Mouse (Mus musculus): ENCODE results near the gene Tyw3. TPM values are rescaled to one million over a fixed set of nuclear protein-coding genes. Genes with fewer than 3 reads are reported as not detected.

Gene Tyw3
- polyA plus RNA-seq, 1 experiment from 2014 or later, result 18.9 TPM

DNA sequence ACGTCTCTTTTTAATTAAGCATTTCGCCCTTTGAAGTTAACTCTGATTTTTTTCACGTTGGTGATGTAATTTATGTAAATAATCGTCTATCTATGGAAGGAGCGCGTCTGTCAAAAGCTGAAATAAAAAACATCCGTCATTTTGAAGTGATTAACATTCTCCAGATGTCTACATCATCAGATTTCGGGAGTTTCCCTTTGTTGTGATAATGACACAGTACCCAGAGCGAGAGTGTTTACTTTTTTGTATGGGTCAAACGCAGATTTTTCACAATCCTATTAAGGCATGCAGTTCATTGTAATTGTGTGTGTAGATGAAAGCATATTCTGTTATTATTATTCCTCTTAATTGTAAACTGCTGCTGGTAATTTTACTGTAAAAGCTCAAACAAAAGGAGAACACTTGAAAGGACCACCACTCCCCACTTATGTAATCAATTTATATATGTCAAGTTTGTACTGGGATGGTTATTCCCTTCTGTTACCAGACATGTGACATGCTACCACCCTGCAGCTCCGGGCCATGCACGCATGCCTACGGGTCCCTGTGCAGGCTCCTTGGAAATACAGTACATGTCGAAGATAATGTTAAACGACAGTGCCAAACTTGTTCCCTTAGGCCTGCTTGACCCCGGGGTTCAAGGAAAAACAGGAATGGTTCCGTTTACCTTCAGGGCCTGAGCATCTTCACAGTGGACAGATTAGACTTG lies 46.4 kb downstream of the Tyw3 start:
- H3K9ac ChIP-seq, result no peak overlapping the region
- peak; percentile 58; the same call in 1 of the 2 replicates for ATAC-seq (ENCODE audit: low FRiP score)
- no peaks in the 10 kb centered on the region for H3K36me3 ChIP-seq (replicated peaks)
- peaks cover 40% of the 10 kb centered on the region for H3K4me1 ChIP-seq
- no peak overlapping the region for H3K4me2 ChIP-seq
- 0 out of 2 replicates have a peak overlapping the region, but pooled peaks have one; percentile 31 for H3K27ac ChIP-seq
- H3K27me3 ChIP-seq, result peaks cover 19% of the 10 kb centered on the region
- no peaks in the 10 kb centered on the region for H3K9me3 ChIP-seq
- 22% methylated on average over 17 of the region's 17 CpGs for WGBS
- no peak overlapping the region for H3K4me3 ChIP-seq (replicated peaks)

DNA sequence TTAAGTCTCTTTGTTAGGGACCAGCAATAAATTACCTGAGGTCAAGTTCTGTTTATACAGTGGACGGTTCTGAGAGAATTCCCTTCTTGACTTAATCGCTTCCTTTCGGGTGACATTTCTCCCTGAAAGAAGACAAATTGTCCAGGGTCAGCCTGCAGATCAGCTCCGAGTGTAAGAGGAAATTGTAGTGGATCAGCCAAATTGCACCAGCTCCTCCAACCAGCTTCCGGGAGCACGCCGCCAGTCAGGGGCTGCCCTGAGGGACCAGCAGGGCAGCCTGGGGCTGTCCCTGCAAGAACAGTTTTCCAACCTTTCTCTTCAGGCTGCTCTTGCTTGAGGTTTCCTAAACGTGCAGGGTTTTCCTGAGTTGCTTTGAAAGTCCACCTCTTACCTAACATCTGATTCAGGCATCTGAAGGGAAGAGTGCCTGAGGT lies 48.0 kb downstream of the Tyw3 start:
- WGBS, result 22% methylated on average over 8 of the region's 8 CpGs
- Histone ChIP-seq H3K4me1 (peaks cover 40% of the 10 kb centered on the region), H3K27ac (no peak overlapping the region), H3K36me3 (replicated peaks) (no peaks in the 10 kb centered on the region), H3K9me3 (no peaks in the 10 kb centered on the region), H3K9ac (no peak overlapping the region), H3K27me3 (peaks cover 23% of the 10 kb centered on the region), H3K4me3 (replicated peaks) (no peak overlapping the region), H3K4me2 (no peak overlapping the region)
- no peak for ATAC-seq (ENCODE audit: low FRiP score)

DNA sequence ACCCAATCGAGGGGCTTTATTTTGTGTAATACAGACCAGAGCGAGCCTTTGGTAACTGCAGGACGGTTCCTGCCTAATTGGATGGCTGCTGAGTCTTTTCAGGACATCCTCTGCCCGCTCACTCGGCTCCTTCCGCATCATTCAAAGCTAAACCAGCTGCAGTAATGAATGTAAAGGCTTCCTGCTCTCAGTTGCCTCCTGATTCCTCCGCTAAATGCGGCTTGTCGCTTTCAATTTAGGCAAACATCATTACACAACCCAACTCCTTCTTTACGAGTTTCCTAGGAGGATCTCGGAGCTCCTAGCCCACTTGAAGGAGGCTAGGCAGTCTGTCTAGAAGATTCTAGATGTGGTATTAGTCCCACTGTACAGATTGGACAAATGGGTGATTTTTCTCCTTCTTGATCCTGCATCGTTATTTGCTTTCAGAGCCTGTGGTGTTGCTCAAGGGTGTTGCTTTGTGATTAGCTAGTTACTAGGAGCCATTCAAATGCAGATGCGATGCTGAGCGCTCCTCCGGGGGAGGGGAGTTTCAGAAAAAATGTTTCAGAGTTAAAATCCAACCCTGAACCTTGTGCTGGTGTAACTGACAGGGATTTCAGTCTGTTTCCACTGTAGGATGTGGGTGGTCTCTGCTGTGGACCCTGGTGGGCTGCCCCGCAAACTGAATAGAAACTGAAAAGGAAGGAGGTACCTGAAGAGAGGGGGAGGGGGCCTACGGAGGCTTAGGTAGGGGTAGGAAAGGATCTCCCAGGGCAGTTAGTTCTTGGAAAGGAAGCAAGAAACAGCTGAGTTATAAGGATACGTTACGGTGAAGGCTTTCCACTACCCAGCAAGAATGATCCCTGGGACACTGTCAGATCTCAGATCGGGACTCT lies 49.1 kb downstream of the Tyw3 start:
- 2% methylated on average over 20 of the region's 20 CpGs for WGBS
- Histone ChIP-seq H3K27ac (0 out of 2 replicates have a peak overlapping the region, but pooled peaks have one; percentile 31), H3K4me2 (peak overlapping the region; percentile 46), H3K36me3 (replicated peaks) (no peaks in the 10 kb centered on the region), H3K4me3 (replicated peaks) (peak overlapping the region; percentile 10; the same call in 1 of the 2 replicates), H3K9ac (peak overlapping the region; percentile 29; the same call in 1 of the 2 replicates), H3K27me3 (peaks cover 23% of the 10 kb centered on the region), H3K9me3 (no peaks in the 10 kb centered on the region), H3K4me1 (peaks cover 40% of the 10 kb centered on the region)
- peak; percentile 51 for ATAC-seq (ENCODE audit: low FRiP score)

DNA sequence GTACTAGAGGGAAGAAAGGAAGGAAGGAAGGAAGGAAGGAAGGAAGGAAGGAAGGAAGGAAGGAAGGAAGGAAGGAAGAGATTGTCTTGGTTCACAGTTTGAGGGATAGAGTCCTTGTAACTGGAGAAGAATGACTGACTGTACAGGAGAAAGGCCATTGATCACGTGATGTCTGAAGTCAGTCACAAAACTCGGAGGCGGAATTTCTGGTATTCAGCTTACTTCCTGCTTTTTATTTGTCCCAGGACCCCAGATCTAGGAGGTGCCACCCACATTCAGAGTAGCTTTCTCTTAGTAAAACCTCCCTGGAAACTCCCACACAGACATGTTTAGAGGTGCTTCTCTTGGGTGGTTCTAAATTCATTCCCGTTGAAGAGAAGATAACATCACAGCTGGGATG lies 50.7 kb downstream of the Tyw3 start:
- no peak for ATAC-seq (ENCODE audit: low FRiP score)
- peaks cover 23% of the 10 kb centered on the region for H3K27me3 ChIP-seq
- H3K27ac ChIP-seq, result no peak overlapping the region
- no peak overlapping the region for H3K9ac ChIP-seq
- 68% methylated on average over 4 of the region's 4 CpGs for WGBS
- no peak overlapping the region for H3K4me3 ChIP-seq (replicated peaks)
- peaks cover 38% of the 10 kb centered on the region for H3K4me1 ChIP-seq
- H3K4me2 ChIP-seq, result no peak overlapping the region
- no peaks in the 10 kb centered on the region for H3K9me3 ChIP-seq
- H3K36me3 ChIP-seq (replicated peaks), result no peaks in the 10 kb centered on the region

DNA sequence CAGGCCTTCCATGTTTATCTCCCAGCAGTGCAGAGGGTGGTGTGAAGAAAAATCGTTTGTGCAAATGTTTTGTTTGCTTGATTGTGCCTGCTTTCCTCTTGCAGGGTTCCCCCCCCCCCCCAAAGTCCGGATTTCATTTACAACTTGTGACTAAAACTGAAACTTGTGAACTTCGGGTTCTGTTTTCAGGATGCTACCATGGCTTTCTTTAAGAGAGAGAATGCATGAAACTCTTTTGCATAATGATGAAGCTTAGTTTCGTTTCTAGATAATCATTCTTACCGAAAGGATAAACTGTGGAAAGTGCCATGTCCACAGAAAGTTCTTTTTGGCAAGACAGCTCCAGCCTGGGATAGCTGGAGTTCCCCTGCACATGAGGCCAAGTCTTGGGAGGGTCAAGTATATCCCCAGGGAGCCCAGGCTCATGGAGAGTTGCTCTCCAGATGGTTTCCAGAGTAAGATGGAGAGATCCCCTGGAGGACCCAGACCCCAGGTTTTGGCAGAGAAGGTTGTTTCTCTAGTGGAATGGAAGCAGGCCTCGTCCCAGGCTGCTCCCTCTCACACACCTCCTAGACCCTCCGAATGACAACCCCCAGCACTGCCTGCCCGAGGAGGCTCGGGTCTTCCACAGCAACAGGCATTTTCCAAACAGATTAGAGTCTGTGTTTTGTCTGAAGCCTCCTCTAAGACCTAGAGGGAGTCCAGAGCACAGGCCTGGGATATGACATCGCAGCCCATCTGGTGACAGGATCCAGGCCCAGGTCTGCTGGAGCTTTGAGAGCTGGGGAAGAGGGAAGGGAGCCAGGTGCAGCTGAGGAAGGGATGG lies 56.6 kb downstream of the Tyw3 start:
- 73% methylated on average over 10 of the region's 10 CpGs for WGBS

DNA sequence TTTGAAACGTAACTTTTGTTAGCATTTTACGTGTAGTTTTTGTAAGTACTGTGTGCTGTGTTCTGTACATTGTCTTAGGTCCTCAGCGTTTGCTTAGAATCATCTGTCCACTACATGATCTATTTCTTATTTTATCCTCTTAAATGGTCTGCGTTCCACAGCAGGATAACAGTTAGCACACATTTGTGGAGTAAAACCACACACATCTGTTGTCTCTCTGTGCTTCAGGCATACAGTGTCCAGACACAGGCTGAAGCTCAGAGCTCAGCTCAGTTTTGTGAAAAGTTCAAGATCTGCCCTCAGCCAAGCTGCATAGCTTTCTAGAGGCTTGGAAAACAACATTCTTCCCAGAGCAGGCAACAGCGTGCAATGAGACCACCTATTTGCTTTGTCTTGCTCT lies 60.8 kb downstream of the Tyw3 start:
- Histone ChIP-seq H3K4me3 (replicated peaks) (no peak overlapping the region), H3K36me3 (replicated peaks) (no peaks in the 10 kb centered on the region), H3K9ac (no peak overlapping the region), H3K27me3 (no peaks in the 10 kb centered on the region; the same call in 1 of the 2 replicates), H3K27ac (no peak overlapping the region), H3K9me3 (no peaks in the 10 kb centered on the region), H3K4me1 (no peaks in the 10 kb centered on the region), H3K4me2 (no peak overlapping the region)
- WGBS, result 79% methylated on average over 5 of the region's 5 CpGs
- no peak for ATAC-seq (ENCODE audit: low FRiP score)

More for the DNA sequence above, 56.6 kb downstream of the Tyw3 start:
- Histone ChIP-seq H3K4me1 (no peaks in the 10 kb centered on the region), H3K9ac (no peak overlapping the region), H3K27me3 (peaks cover 2% of the 10 kb centered on the region; the same call in 1 of the 2 replicates), H3K4me2 (no peak overlapping the region), H3K9me3 (no peaks in the 10 kb centered on the region), H3K27ac (no peak overlapping the region), H3K4me3 (replicated peaks) (no peak overlapping the region), H3K36me3 (replicated peaks) (no peaks in the 10 kb centered on the region)
- no peak for ATAC-seq (ENCODE audit: low FRiP score)

DNA sequence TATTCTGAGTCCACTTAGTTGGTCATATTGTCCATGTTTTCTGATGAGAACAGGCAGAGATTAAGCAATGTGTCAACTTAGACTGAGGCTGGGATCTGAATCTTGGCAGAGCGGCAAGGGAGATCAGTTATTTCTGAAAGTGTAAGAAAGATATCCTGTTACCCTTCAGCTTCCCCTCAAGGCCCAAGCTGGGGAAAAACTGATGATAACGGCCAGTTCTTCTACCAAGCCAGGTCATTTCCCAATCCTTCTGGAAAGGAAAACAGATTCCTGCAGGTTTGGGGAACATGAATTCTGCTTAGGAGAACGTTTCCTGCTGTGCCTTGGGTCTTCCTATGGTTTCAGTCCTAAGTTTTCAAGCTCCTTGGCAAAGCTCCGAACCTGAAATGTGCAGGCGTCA lies 63.7 kb downstream of the Tyw3 start:
- no peak overlapping the region for H3K9ac ChIP-seq
- no peak overlapping the region for H3K4me2 ChIP-seq
- 83% methylated on average over 5 of the region's 5 CpGs for WGBS
- no peak for ATAC-seq (ENCODE audit: low FRiP score)
- no peaks in the 10 kb centered on the region for H3K36me3 ChIP-seq (replicated peaks)
- H3K4me1 ChIP-seq, result no peaks in the 10 kb centered on the region
- no peak overlapping the region for H3K27ac ChIP-seq
- H3K9me3 ChIP-seq, result no peaks in the 10 kb centered on the region
- no peak overlapping the region for H3K4me3 ChIP-seq (replicated peaks)
- no peaks in the 10 kb centered on the region; the same call in 1 of the 2 replicates for H3K27me3 ChIP-seq

DNA sequence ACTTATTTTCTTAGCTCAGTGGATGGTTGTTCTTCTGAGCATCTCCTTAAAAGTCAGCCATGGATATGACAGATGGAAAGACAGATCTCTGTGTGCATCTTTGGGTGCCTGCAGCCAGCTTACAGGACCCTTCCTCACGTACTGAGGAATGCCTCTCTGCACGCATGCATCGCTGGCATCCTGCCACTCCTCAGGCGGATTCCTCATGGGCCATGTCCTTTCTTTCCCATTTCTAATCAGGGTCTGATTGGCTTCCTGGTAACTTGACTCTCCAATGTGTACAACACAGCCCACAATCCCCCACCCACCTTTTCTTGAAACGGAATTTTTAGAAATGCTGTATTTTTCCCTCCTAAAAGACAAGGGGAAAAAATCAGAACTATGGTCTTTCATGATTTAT lies 67.9 kb downstream of the Tyw3 start:
- Histone ChIP-seq H3K4me3 (replicated peaks) (no peak overlapping the region), H3K4me2 (no peak overlapping the region), H3K4me1 (no peaks in the 10 kb centered on the region), H3K9ac (no peak overlapping the region), H3K9me3 (no peaks in the 10 kb centered on the region), H3K36me3 (replicated peaks) (no peaks in the 10 kb centered on the region), H3K27me3 (no peaks in the 10 kb centered on the region), H3K27ac (no peak overlapping the region)
- WGBS, result 67% methylated on average over 5 of the region's 5 CpGs
- ATAC-seq (ENCODE audit: low FRiP score), result no peak

DNA sequence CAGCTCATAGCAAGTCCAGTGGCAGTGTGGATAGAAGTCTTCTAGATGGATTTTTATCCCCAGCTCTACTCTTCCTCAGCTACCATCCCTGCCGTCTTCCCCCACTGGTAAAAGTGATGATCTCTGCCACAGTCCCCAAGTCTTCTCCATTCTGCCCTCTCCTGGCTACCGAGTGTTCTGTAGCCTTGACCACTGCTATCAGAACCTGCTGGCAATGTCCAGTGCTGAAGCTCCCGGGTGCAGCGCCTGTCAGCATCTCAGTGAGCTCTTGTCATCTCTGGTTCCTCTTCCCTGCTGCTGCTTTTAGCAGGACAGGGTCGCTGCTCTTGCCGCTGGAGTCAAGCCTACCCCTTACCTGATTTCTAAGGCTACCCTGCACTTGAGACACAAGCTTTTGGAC lies 70.3 kb downstream of the Tyw3 start:
- WGBS, result 39% methylated on average over 6 of the region's 6 CpGs
- no peak overlapping the region for H3K4me2 ChIP-seq
- no peaks in the 10 kb centered on the region for H3K4me1 ChIP-seq
- no peak overlapping the region for H3K4me3 ChIP-seq (replicated peaks)
- no peaks in the 10 kb centered on the region for H3K27me3 ChIP-seq
- H3K9me3 ChIP-seq, result no peaks in the 10 kb centered on the region
- H3K27ac ChIP-seq, result no peak overlapping the region
- no peaks in the 10 kb centered on the region for H3K36me3 ChIP-seq (replicated peaks)
- no peak for ATAC-seq (ENCODE audit: low FRiP score)
- no peak overlapping the region for H3K9ac ChIP-seq

Other genes with a start within 250 kb of the Tyw3 start
- gene Cryz, start 393 bp downstream of the Tyw3 start, polyA plus RNA-seq (2016; fragmentation: Nextera tagmentation; extraction: Ambion mirVana), result 16.4 and 16.8 TPM in 2 replicates
- gene Erich3, start 66.8 kb upstream of the Tyw3 start, polyA plus RNA-seq (2016; fragmentation: Nextera tagmentation; extraction: Ambion mirVana), result 0.58 and 0.68 TPM in 2 replicates